Mouse (Mus musculus) heart, postnatal 0 days (tissue): ENCODE measurements at regions not wholly inside any gene's neighbourhood (a gene's known extent, or its start where the extent isn't known, plus 50 kb on each side); places are given as distances from the start of the nearest gene placed in this dataset.

Experiments
- CTCF ChIP-seq: IDR thresholded peaks from 2 replicates; pipeline ENCODE4 v1.5.1; 2016; ENCODE audit warnings: antibody characterized with exemption, control low read depth, low read depth
- EP300 ChIP-seq: IDR thresholded peaks from 2 replicates; pipeline ENCODE4 v1.6.1; 2016; ENCODE audit warnings: antibody characterized with exemption, low read depth

- TF ChIP-seq CTCF, result no peak
- TF ChIP-seq EP300, result no peak
These were observed 781.4 kb downstream of the Nr2f2 start for GRCm38 (mm10) chr7:69585131-69585530.
